Comparison of ENCODE assay signal across 9 mouse cellular contexts in the genomic region with DNA sequence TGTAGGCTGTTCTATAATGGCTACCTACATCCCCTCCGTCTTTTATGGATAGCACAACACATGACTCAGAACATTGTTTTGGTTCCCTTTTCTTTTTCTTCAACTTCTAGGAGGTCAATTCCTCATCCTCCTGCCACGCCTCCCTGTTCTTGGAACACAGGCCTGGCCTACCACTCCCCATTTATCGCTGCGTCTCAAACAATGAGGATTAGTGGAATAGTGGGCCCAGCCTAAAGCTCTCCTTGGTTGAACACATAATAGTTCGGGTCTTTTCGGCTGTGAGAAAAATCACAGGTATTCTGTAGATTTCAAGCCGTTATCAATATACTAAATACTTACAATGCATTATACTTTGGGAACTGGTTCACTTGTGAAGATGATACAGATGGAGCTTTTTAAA. TPM values are rescaled to one million over a fixed set of nuclear protein-coding genes. Genes with fewer than 3 reads are reported as not detected.
DNase-seq lines count a peak whose midpoint lies in the region; ATAC-seq lines count a peak whose summit lies in the region.
"Had no signal": no experiment of that assay in that cellular context is flagged by ENCODE, and none has a peak within 500 bp of the region (broad histone marks: within the 10 kb centered on the region; RNA-seq: fewer than 3 reads in every experiment).

No protein-coding gene starts in this region.

- peaks cover 23% of the 10 kb centered on the region for H3K4me1 ChIP-seq in kidney, embryonic 15.5 days
- H3K4me1 ChIP-seq in embryonic facial prominence, embryonic 13.5 days = peaks cover 21% of the 10 kb centered on the region
- H3K4me1 ChIP-seq in hindbrain, embryonic 12.5 days = peaks cover 21% of the 10 kb centered on the region
- H3K4me1 ChIP-seq in midbrain, embryonic 16.5 days (ENCODE audit: control insufficient read depth, insufficient read depth, low read length) = peaks cover 28% of the 10 kb centered on the region

- H3K4me2 ChIP-seq in kidney, embryonic 15.5 days = peak overlapping the region; percentile 95
- H3K4me2 ChIP-seq in embryonic facial prominence, embryonic 13.5 days = peak overlapping the region; percentile 100
- peak overlapping the region; percentile 57 for H3K4me2 ChIP-seq in hindbrain, embryonic 12.5 days (replicated peaks)
- peak overlapping the region; percentile 63 for H3K4me2 ChIP-seq in midbrain, embryonic 16.5 days (ENCODE audit: low read length)

- 91% methylated on average over 7 of the region's 7 CpGs for WGBS in kidney, embryonic 15.5 days
- WGBS in embryonic facial prominence, embryonic 13.5 days = 78% methylated on average over 7 of the region's 7 CpGs
- 63% methylated on average over 7 of the region's 7 CpGs for WGBS in hindbrain, embryonic 12.5 days
- WGBS in midbrain, embryonic 16.5 days = 15% methylated on average over 7 of the region's 7 CpGs

- no peak for ATAC-seq in kidney, embryonic 15.5 days (replicated peaks; ENCODE audit: low FRiP score)
- no peak for ATAC-seq in embryonic facial prominence, embryonic 13.5 days (ENCODE audit: insufficient number of reproducible peaks, insufficient read depth, low FRiP score, low TSS enrichment, low read depth)
- ATAC-seq in hindbrain, embryonic 12.5 days (ENCODE audit: low FRiP score) = no peak
- ATAC-seq in midbrain, embryonic 16.5 days = no peak
- ATAC-seq in monocyte, adult 5-6 weeks (replicated peaks; ENCODE audit: insufficient number of reproducible peaks, low FRiP score, low TSS enrichment, poor library complexity, severe bottlenecking) = no peak

- H3K9me3 ChIP-seq in kidney, embryonic 15.5 days (replicated peaks) = no peaks in the 10 kb centered on the region
- no peaks in the 10 kb centered on the region for H3K9me3 ChIP-seq in embryonic facial prominence, embryonic 13.5 days
- no peaks in the 10 kb centered on the region for H3K9me3 ChIP-seq in hindbrain, embryonic 12.5 days (replicated peaks)
- no peaks in the 10 kb centered on the region for H3K9me3 ChIP-seq in midbrain, embryonic 16.5 days (replicated peaks; ENCODE audit: control insufficient read depth, low read length, poor library complexity, severe bottlenecking)

- H3K4me3 ChIP-seq in kidney, embryonic 15.5 days (replicated peaks) = no peak overlapping the region
- peak overlapping the region; percentile 91; the same call in 1 of the 2 replicates for H3K4me3 ChIP-seq in embryonic facial prominence, embryonic 13.5 days
- peak overlapping the region; percentile 99 for H3K4me3 ChIP-seq in hindbrain, embryonic 12.5 days
- H3K4me3 ChIP-seq in midbrain, embryonic 16.5 days (ENCODE audit: low read depth, low read length) = peak overlapping the region; percentile 76

- peak overlapping the region; percentile 90 for H3K27ac ChIP-seq in kidney, embryonic 15.5 days
- H3K27ac ChIP-seq in embryonic facial prominence, embryonic 13.5 days = no peak overlapping the region
- H3K27ac ChIP-seq in hindbrain, embryonic 12.5 days = peak overlapping the region; percentile 98
- peak overlapping the region; percentile 98 for H3K27ac ChIP-seq in midbrain, embryonic 16.5 days (ENCODE audit: low read length)

- no peak for DNase-seq in kidney, adult 18-20 months
- no peak for DNase-seq in frontal cortex, postnatal 14 days (ENCODE audit: low spot score in 2 of 2)
- no peak for DNase-seq in spleen, postnatal 14 days (ENCODE audit: low spot score in 2 of 2)

- no peak overlapping the region for H3K9ac ChIP-seq in kidney, embryonic 15.5 days
- H3K9ac ChIP-seq in embryonic facial prominence, embryonic 13.5 days = peak overlapping the region; percentile 86
- H3K9ac ChIP-seq in hindbrain, embryonic 12.5 days = peak overlapping the region; percentile 89
- peak overlapping the region; percentile 93 for H3K9ac ChIP-seq in midbrain, embryonic 16.5 days (ENCODE audit: low read depth, low read length)

- H3K27me3 ChIP-seq in kidney, embryonic 15.5 days = no peaks in the 10 kb centered on the region
- H3K27me3 ChIP-seq in embryonic facial prominence, embryonic 13.5 days = no peaks in the 10 kb centered on the region
- no peaks in the 10 kb centered on the region for H3K27me3 ChIP-seq in hindbrain, embryonic 12.5 days
- H3K27me3 ChIP-seq in midbrain, embryonic 16.5 days (ENCODE audit: control insufficient read depth, insufficient read depth, low read depth, low read length) = no peaks in the 10 kb centered on the region

- no peaks in the 10 kb centered on the region for H3K36me3 ChIP-seq in kidney, embryonic 15.5 days
- H3K36me3 ChIP-seq in embryonic facial prominence, embryonic 13.5 days = no peaks in the 10 kb centered on the region
- no peaks in the 10 kb centered on the region for H3K36me3 ChIP-seq in hindbrain, embryonic 12.5 days
- no peaks in the 10 kb centered on the region for H3K36me3 ChIP-seq in midbrain, embryonic 16.5 days (ENCODE audit: control insufficient read depth, insufficient read depth, low read length)

RNA-seq across cellular contexts. Expression of a gene that starts 1.8 kb away (rescaled TPM):
- 76.5 and 81.2 TPM in 2 replicates for polyA plus RNA-seq in kidney, embryonic 15.5 days (2015; fragmentation: Nextera tagmentation; extraction: Ambion mirVana)
- 57.8 and 68.7 TPM in 2 replicates for polyA plus RNA-seq in embryonic facial prominence, embryonic 13.5 days (2015; fragmentation: Nextera tagmentation; extraction: Ambion mirVana)
- 153 and 156 TPM in 2 replicates for polyA plus RNA-seq in hindbrain, embryonic 12.5 days (2016; fragmentation: Nextera tagmentation; extraction: Ambion mirVana)
- polyA plus RNA-seq in midbrain, embryonic 16.5 days (2015; fragmentation: Nextera tagmentation; extraction: Ambion mirVana) = 118 and 145 TPM in 2 replicates
- 116 to 154 TPM (median 126 TPM) in 3 replicates for total RNA-seq in monocyte, adult 5-6 weeks (2017)

RNA-seq across cellular contexts. Expression of a gene that starts 3.0 kb away (rescaled TPM):
- polyA plus RNA-seq in kidney, embryonic 15.5 days (2015; fragmentation: Nextera tagmentation; extraction: Ambion mirVana) = 2.8 and 3.2 TPM in 2 replicates
- polyA plus RNA-seq in embryonic facial prominence, embryonic 13.5 days (2015; fragmentation: Nextera tagmentation; extraction: Ambion mirVana) = 6.0 TPM in 2 replicates
- polyA plus RNA-seq in hindbrain, embryonic 12.5 days (2016; fragmentation: Nextera tagmentation; extraction: Ambion mirVana) = 13.9 and 17.2 TPM in 2 replicates
- polyA plus RNA-seq in midbrain, embryonic 16.5 days (2015; fragmentation: Nextera tagmentation; extraction: Ambion mirVana) = 15.5 and 16.7 TPM in 2 replicates
- 0.39 TPM in 1 of 3 replicates, not detected in the others for total RNA-seq in monocyte, adult 5-6 weeks (2017)
- total RNA-seq: MEL had no signal
